9 mouse cellular contexts compared by ENCODE assay signal in genomic region chr11:7055455-7056017, GRCm38 (mm10). TPM values are rescaled to one million over a fixed set of nuclear protein-coding genes. Genes with fewer than 3 reads are reported as not detected.
A peak's percentile ranks its signal among the peaks of the same experiment; 100 is the strongest.
DNase-seq lines count a peak whose midpoint lies in the region; ATAC-seq and TF ChIP-seq lines count a peak whose summit lies in the region.
"Had no signal": no experiment of that assay in that cellular context is flagged by ENCODE, and none has a peak within 500 bp of the region (broad histone marks: within the 10 kb centered on the region; RNA-seq: fewer than 3 reads in every experiment).

No protein-coding gene starts in this region.

- intact Hi-C loops in left cerebral cortex, postnatal 25 days (cut with DNase I): loop anchor here (5.0 kb wide), 1 partner anchor 38 kb away; no protein-coding TSS in a partner anchor

- no peaks in the 10 kb centered on the region for H3K9me3 ChIP-seq in lung, embryonic 15.5 days
- no peaks in the 10 kb centered on the region for H3K9me3 ChIP-seq in embryonic facial prominence, embryonic 14.5 days (ENCODE audit: control insufficient read depth, low read length)
- H3K9me3 ChIP-seq in heart, embryonic 16.5 days (replicated peaks; ENCODE audit: control insufficient read depth, low read length): no peaks in the 10 kb centered on the region

- H3K27me3 ChIP-seq in lung, embryonic 15.5 days: peaks cover 47% of the 10 kb centered on the region
- peaks cover 53% of the 10 kb centered on the region for H3K27me3 ChIP-seq in embryonic facial prominence, embryonic 14.5 days (replicated peaks; ENCODE audit: control insufficient read depth, insufficient read depth, low read length)
- H3K27me3 ChIP-seq in heart, embryonic 16.5 days (ENCODE audit: control insufficient read depth, insufficient read depth, low read length): peaks cover 38% of the 10 kb centered on the region

- H3K4me1 ChIP-seq in lung, embryonic 15.5 days: peaks cover 11% of the 10 kb centered on the region
- peaks cover 12% of the 10 kb centered on the region for H3K4me1 ChIP-seq in embryonic facial prominence, embryonic 14.5 days (ENCODE audit: control insufficient read depth, insufficient read depth, low read length)
- peaks cover 22% of the 10 kb centered on the region for H3K4me1 ChIP-seq in heart, embryonic 16.5 days (ENCODE audit: control insufficient read depth, insufficient read depth, low read length)
- H3K4me1 ChIP-seq in lung, adult 2 months (ENCODE audit: control insufficient read depth, insufficient read depth, low read length): no peaks in the 10 kb centered on the region

- TF ChIP-seq POLR2A in lung, adult 2 months (IDR thresholded peaks at IDR 0.05; ENCODE audit: borderline replicate concordance, extremely low read depth, low read depth, low read length): no peak

- DNase-seq in lung, postnatal 14 days: no peak
- DNase-seq in embryonic facial prominence, embryonic 14.5 days (ENCODE audit: low spot score): peak; percentile 52
- peak; percentile 53 to 89 for DNase-seq in left cerebral cortex, postnatal 25 days (ENCODE audit: low spot score in 2 of 2)
- peak; percentile 56 for DNase-seq in right cerebral cortex, postnatal 4 days
- DNase-seq in lung, adult 2 months: no peak

- H3K27ac ChIP-seq in lung, embryonic 15.5 days: no peak overlapping the region
- no peak overlapping the region; the same call in 1 of the 2 replicates for H3K27ac ChIP-seq in embryonic facial prominence, embryonic 14.5 days (replicated peaks; ENCODE audit: low read depth, low read length)
- peak overlapping the region; percentile 87 for H3K27ac ChIP-seq in heart, embryonic 16.5 days (ENCODE audit: low read length)

- H3K9ac ChIP-seq in lung, embryonic 15.5 days: no peak overlapping the region
- H3K9ac ChIP-seq in embryonic facial prominence, embryonic 14.5 days (ENCODE audit: low read depth, low read length): 0 out of 2 replicates have a peak overlapping the region, but pooled peaks have one; percentile 40
- H3K9ac ChIP-seq in heart, embryonic 16.5 days (ENCODE audit: low read length): peak overlapping the region; percentile 44; the same call in 1 of the 2 replicates

- peak; percentile 76; the same call in 1 of the 2 replicates for ATAC-seq in lung, embryonic 15.5 days (ENCODE audit: borderline replicate concordance, extremely low read depth, low FRiP score, low TSS enrichment)
- peak; percentile 75 for ATAC-seq in embryonic facial prominence, embryonic 14.5 days (ENCODE audit: low read depth)
- peak; percentile 95 for ATAC-seq in heart, embryonic 16.5 days (replicated peaks; ENCODE audit: extremely low read depth, insufficient read depth, low FRiP score)
- ATAC-seq in megakaryocyte-erythroid progenitor cell, adult 5-6 weeks (replicated peaks; ENCODE audit: low FRiP score, low TSS enrichment, poor library complexity, severe bottlenecking): no peak

- no peak overlapping the region for H3K4me3 ChIP-seq in lung, embryonic 15.5 days
- no peak overlapping the region for H3K4me3 ChIP-seq in embryonic facial prominence, embryonic 14.5 days (ENCODE audit: low read depth, low read length)
- H3K4me3 ChIP-seq in heart, embryonic 16.5 days (ENCODE audit: low read length): peak overlapping the region; percentile 10; the same call in 1 of the 2 replicates
- no peak overlapping the region for H3K4me3 ChIP-seq in lung, adult 2 months (replicated peaks; ENCODE audit: extremely low read depth, low read depth, low read length)

- WGBS in lung, embryonic 15.5 days: 9% methylated on average over 14 of the region's 14 CpGs
- 14% methylated on average over 14 of the region's 14 CpGs for WGBS in embryonic facial prominence, embryonic 14.5 days
- WGBS in heart, embryonic 16.5 days: 5% methylated on average over 14 of the region's 14 CpGs
- WGBS in lung, adult 2 months: 16% methylated on average over 14 of the region's 14 CpGs

- H3K36me3 ChIP-seq in lung, embryonic 15.5 days: no peaks in the 10 kb centered on the region
- H3K36me3 ChIP-seq in embryonic facial prominence, embryonic 14.5 days (ENCODE audit: control insufficient read depth, insufficient read depth, low read length): no peaks in the 10 kb centered on the region
- H3K36me3 ChIP-seq in heart, embryonic 16.5 days (ENCODE audit: control insufficient read depth, insufficient read depth): no peaks in the 10 kb centered on the region

- peak overlapping the region; percentile 18; the same call in 1 of the 2 replicates for H3K4me2 ChIP-seq in lung, embryonic 15.5 days
- peak overlapping the region; percentile 41 for H3K4me2 ChIP-seq in embryonic facial prominence, embryonic 14.5 days (ENCODE audit: low read depth, low read length)
- H3K4me2 ChIP-seq in heart, embryonic 16.5 days (ENCODE audit: low read depth, low read length): peak overlapping the region; percentile 65

- no peak for TF ChIP-seq CTCF in lung, adult 2 months (IDR thresholded peaks at IDR 0.05; ENCODE audit: insufficient read depth, low read length)

RNA-seq across cellular contexts. Expression of gene Adcy1, which starts 7.8 kb away (rescaled TPM):
- 0.60 and 0.79 TPM in 2 replicates for polyA plus RNA-seq in lung, embryonic 15.5 days (2015; fragmentation: Nextera tagmentation; extraction: Ambion mirVana)
- polyA plus RNA-seq in embryonic facial prominence, embryonic 14.5 days (2014; fragmentation: Nextera tagmentation; extraction: Ambion mirVana): 2.5 and 2.6 TPM in 2 replicates
- polyA plus RNA-seq in heart, embryonic 16.5 days (2015; fragmentation: Nextera tagmentation; extraction: Ambion mirVana): 0.74 and 1.1 TPM in 2 replicates
- total RNA-seq in left cerebral cortex, postnatal 25 days (2021): 100 to 1,000 TPM; 245 to 264 TPM
- not detected in 2 replicates for total RNA-seq in megakaryocyte-erythroid progenitor cell, adult 5-6 weeks (2014; fragmentation: Nextera tagmentation)
- total RNA-seq in megakaryocyte-erythroid progenitor cell, adult 5-6 weeks (2017): not detected in 2 replicates
- polyA plus RNA-seq in lung, adult 2 months (2012; rRNA removed): 0.75 and 1.3 TPM in 2 replicates
- total RNA-seq: hematopoietic stem cell, adult 5-6 weeks had no signal

Comparison
In these comparisons a context has a peak if more than half of its experiments do, and no peak if none do; other contexts are left out.
1. DNase-seq: peak in embryonic facial prominence, embryonic 14.5 days (single experiment), left cerebral cortex, postnatal 25 days (2 of 2) and right cerebral cortex, postnatal 4 days (single experiment); none in lung, postnatal 14 days (single experiment) and lung, adult 2 months (single experiment).
2. Peak in every context shown above with its lines, with median percentiles within 50 percentile points of each other: H3K4me2 ChIP-seq.